Mouse (Mus musculus): ENCODE data around the gene Exoc3l2. TPM values are rescaled to one million over a fixed set of nuclear protein-coding genes. Genes with fewer than 3 reads are reported as not detected.

Gene Exoc3l2
- polyA plus RNA-seq, 1 experiment from 2014 or later = 8.0 TPM

DNA sequence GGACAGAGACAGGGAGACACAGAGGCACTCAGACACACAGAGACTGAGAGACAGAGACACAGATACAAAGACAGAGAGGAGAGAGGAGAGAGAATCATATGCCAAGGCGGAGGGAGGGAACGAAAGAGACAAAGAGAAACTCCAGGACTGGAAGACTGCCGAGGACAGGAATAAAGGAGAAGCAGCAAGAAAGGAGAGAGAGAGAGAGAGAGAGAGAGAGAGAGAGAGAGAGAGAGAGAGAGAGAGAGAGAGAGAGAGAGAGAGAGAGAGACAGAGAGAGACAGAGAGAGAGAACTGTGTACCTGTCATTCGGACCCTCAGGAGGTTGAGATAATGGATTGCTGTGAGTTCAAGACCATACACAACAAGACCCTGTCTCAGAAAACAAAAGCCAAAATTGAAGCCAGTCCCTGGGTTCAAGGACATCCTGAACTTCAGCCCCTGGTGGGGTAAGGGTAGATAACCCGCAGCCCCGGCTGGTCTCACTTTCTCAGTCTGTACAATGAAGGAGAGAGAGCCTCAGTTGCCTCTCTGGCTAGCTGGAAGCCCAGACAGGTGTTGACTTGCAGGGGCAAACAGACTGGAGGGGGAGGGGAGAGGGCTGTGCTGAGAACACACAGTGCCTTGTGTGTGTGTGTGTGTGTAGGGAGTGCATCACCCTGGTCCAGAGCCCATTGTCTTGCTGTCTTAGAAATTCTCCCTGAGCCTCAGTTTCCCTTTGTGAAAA lies 3.8 kb upstream of the Exoc3l2 start:
- Histone ChIP-seq H3K9ac (ENCODE audit: low read depth, low read length) (peak overlapping the region; percentile 89), H3K4me3 (replicated peaks; ENCODE audit: low read depth, low read length) (peak overlapping the region; percentile 83), H3K36me3 (ENCODE audit: insufficient read depth, low read length) (0 out of 2 replicates have a peak, but pooled peaks cover 3% of the 10 kb centered on the region), H3K4me2 (ENCODE audit: low read length) (peak overlapping the region; percentile 95), H3K27ac (peak overlapping the region; percentile 85; the same call in 1 of the 2 replicates), H3K4me1 (replicated peaks; ENCODE audit: insufficient read depth, low read length) (peaks cover 10% of the 10 kb centered on the region; the same call in 1 of the 2 replicates), H3K9me3 (replicated peaks; ENCODE audit: low read length) (no peaks in the 10 kb centered on the region), H3K27me3 (ENCODE audit: insufficient read depth, low read length) (no peaks in the 10 kb centered on the region)
- WGBS = 31% methylated on average over 6 of the region's 6 CpGs
- no peak for TF ChIP-seq CTCF (IDR thresholded peaks at IDR 0.05; ENCODE audit: low read depth)
- DNase-seq (ENCODE audit: low spot score) (no peak), ATAC-seq (replicated peaks; ENCODE audit: low FRiP score, low read depth) (no peak)

DNA sequence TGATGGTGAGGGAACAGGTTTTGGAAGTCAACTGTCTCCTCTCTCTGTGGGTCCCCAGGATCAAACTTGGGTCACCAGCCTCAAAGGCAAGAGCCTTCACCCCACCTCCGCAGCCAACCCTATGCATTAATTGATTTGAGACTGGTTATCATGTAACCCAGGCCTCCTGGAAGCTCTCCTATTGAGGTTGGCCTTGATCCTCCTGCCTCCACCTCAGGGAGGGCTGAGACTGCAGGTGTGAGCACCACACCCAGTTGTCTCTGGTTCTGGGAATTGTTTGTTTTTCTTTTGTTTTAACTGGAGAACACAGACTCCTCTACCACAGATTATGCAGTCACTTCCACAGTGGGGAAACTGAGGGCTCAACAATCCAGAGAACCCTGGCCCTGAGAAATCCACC lies 2.6 kb upstream of the Exoc3l2 start:
- no peaks in the 10 kb centered on the region for H3K9me3 ChIP-seq (replicated peaks; ENCODE audit: low read length)
- no peak for TF ChIP-seq CTCF (IDR thresholded peaks at IDR 0.05; ENCODE audit: low read depth)
- no peak overlapping the region for H3K9ac ChIP-seq (ENCODE audit: low read depth, low read length)
- peaks cover 10% of the 10 kb centered on the region; the same call in 1 of the 2 replicates for H3K4me1 ChIP-seq (replicated peaks; ENCODE audit: insufficient read depth, low read length)
- H3K36me3 ChIP-seq (ENCODE audit: insufficient read depth, low read length) = no peaks in the 10 kb centered on the region
- no peak overlapping the region for H3K4me3 ChIP-seq (replicated peaks; ENCODE audit: low read depth, low read length)
- no peak for DNase-seq (ENCODE audit: low spot score)
- no peak overlapping the region for H3K4me2 ChIP-seq (ENCODE audit: low read length)
- ATAC-seq (replicated peaks; ENCODE audit: low FRiP score, low read depth) = no peak
- H3K27ac ChIP-seq = no peak overlapping the region
- no peaks in the 10 kb centered on the region for H3K27me3 ChIP-seq (ENCODE audit: insufficient read depth, low read length)
- 83% methylated on average over 1 of the region's 1 CpGs for whole genome bisulfite sequencing

DNA sequence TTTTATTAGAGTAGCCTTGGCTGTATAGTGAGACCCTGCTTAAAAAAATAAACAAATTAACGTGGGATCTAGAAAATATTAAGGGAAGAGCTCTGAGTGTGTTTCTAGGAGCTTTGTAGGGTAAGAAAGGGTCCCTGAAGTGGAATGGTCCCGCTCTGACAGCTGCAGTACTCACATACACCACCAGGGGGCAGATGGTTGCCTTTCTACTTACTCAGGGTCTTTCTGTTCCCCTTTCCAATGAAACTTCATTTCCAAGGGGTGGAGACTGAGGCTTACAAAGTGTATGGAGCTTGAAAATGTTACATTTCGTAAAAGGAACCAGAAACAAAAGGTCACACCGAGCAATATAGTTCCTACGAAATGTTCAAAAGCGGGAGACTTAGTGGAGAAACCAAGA lies 1.6 kb upstream of the Exoc3l2 start:
- ATAC-seq (replicated peaks; ENCODE audit: low FRiP score, low read depth) = no peak
- Histone ChIP-seq H3K4me3 (replicated peaks; ENCODE audit: low read depth, low read length) (no peak overlapping the region), H3K36me3 (ENCODE audit: insufficient read depth, low read length) (no peaks in the 10 kb centered on the region), H3K9ac (ENCODE audit: low read depth, low read length) (no peak overlapping the region), H3K9me3 (replicated peaks; ENCODE audit: low read length) (no peaks in the 10 kb centered on the region), H3K27me3 (ENCODE audit: insufficient read depth, low read length) (no peaks in the 10 kb centered on the region), H3K4me1 (replicated peaks; ENCODE audit: insufficient read depth, low read length) (peaks cover 10% of the 10 kb centered on the region; the same call in 1 of the 2 replicates), H3K4me2 (ENCODE audit: low read length) (no peak overlapping the region), H3K27ac (no peak overlapping the region)
- DNase-seq (ENCODE audit: low spot score) = peak; percentile 88
- 13% methylated on average over 6 of the region's 6 CpGs for WGBS
- peak; percentile 94 for TF ChIP-seq CTCF (IDR thresholded peaks at IDR 0.05; ENCODE audit: low read depth)

DNA sequence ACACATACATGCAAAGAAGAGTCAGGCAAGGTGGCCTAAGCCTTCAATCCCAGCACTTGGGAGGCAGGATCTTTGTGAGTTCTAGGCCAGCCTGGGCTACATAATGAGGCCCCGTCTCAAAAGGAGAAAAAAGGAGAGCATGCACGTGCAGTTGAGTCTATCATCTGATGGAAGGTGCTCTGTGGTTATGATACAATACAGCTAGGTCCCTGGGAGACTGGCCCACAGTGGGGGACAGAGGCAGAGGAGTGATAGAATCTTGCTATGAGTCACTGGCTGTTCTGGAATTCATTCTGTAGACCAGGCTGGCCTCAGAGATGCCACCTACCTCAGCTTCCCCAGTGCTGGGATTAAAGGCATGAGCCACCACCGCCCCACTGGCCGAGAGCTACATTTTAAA lies 688 bp upstream of the Exoc3l2 start:
- TF ChIP-seq CTCF (IDR thresholded peaks at IDR 0.05; ENCODE audit: low read depth) = no peak
- no peak overlapping the region for H3K9ac ChIP-seq (ENCODE audit: low read depth, low read length)
- WGBS = 70% methylated on average over 4 of the region's 4 CpGs
- H3K36me3 ChIP-seq (ENCODE audit: insufficient read depth, low read length) = no peaks in the 10 kb centered on the region
- no peak overlapping the region for H3K27ac ChIP-seq
- H3K4me1 ChIP-seq (replicated peaks; ENCODE audit: insufficient read depth, low read length) = peaks cover 3% of the 10 kb centered on the region; the same call in 1 of the 2 replicates
- DNase-seq (ENCODE audit: low spot score) (no peak), ATAC-seq (replicated peaks; ENCODE audit: low FRiP score, low read depth) (no peak)
- no peaks in the 10 kb centered on the region for H3K9me3 ChIP-seq (replicated peaks; ENCODE audit: low read length)
- no peak overlapping the region for H3K4me2 ChIP-seq (ENCODE audit: low read length)
- H3K4me3 ChIP-seq (replicated peaks; ENCODE audit: low read depth, low read length) = no peak overlapping the region
- H3K27me3 ChIP-seq (ENCODE audit: insufficient read depth, low read length) = no peaks in the 10 kb centered on the region

DNA sequence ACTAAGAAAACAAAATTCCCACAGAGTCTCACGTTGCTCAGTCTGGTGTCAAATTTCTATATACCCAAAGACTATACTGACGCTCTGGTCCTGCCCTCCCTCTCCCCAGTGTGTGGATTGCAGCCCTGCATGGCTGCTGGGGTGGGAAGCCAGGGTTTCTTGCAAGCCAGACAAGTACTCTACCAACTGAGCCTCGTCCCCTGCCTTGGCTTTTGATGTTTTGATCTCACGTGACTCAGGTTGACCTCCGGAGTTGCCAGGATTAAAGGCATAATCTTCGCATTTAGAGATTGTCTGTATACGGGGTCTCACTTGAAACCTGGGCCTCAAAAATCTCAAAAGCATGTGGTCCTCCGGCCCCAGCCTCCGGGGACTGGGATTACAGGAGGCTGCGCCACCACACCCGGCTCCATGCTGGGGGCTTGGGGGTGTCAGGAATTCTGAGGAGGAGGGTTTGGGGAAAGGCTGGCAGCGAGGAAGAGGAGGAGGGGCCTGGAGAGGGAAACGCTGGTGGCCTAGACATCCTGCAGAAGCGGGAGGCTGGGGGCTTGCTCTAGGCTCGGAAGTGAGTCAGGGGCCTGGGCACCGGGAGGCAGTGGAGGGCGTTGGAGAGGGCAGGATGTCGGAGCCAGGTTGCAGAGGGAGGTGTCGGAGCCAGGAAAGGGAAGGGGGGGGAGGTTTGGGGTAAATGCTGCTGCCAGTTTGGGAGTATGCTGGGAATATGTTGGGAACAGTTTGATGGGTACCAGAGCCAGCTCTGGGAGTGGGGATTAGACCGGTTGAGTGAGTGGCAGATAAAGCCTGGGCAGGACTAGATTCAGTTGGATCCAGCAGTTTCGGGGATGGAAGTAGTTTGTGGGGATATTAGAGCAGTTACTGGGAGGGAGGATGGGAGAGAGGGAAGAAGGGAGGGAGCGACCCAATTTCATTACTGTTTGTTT lies 1.5 kb downstream of the Exoc3l2 start:
- peak overlapping the region; percentile 44; the same call in 1 of the 2 replicates for H3K9ac ChIP-seq (ENCODE audit: low read depth, low read length)
- TF ChIP-seq CTCF (IDR thresholded peaks at IDR 0.05; ENCODE audit: low read depth) = no peak
- DNase-seq (ENCODE audit: low spot score) (peak; percentile 62), ATAC-seq (replicated peaks; ENCODE audit: low FRiP score, low read depth) (no peak)
- H3K4me3 ChIP-seq (replicated peaks; ENCODE audit: low read depth, low read length) = peak overlapping the region; percentile 11; the same call in 1 of the 2 replicates
- 0 out of 2 replicates have a peak overlapping the region, but pooled peaks have one; percentile 2 for H3K27ac ChIP-seq
- 12% methylated on average over 22 of the region's 22 CpGs for WGBS
- peaks cover 5% of the 10 kb centered on the region; the same call in 1 of the 2 replicates for H3K27me3 ChIP-seq (ENCODE audit: insufficient read depth, low read length)
- peak overlapping the region; percentile 32 for H3K4me2 ChIP-seq (ENCODE audit: low read length)
- no peaks in the 10 kb centered on the region for H3K9me3 ChIP-seq (replicated peaks; ENCODE audit: low read length)
- no peaks in the 10 kb centered on the region for H3K4me1 ChIP-seq (replicated peaks; ENCODE audit: insufficient read depth, low read length)
- no peaks in the 10 kb centered on the region for H3K36me3 ChIP-seq (ENCODE audit: insufficient read depth, low read length)

DNA sequence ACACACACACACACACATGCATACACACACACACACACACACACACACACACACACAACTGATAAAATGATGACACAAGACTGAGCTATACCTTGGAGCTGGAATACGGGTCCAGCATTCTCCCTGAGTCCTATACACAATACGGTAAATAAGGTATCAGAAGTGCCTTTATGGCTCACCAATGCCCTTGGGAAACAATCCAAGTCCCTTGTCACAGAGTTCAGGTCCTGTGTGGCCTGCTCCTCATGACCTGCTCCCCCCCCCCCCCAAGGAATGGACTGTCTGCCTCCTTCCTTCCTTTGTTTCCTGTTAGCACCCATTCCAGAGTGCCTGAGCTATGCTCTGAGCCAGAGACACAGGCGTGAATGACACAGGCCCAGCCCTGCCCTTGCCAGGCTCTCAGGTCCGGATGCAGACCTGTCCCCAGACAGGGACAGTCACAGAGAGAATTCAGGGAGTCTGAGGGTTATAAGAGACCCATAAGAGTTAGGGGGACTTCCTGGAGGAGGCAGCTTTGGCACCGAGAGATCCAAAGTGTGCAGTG lies 3.5 kb downstream of the Exoc3l2 start:
- H3K36me3 ChIP-seq (ENCODE audit: insufficient read depth, low read length) = no peaks in the 10 kb centered on the region
- 65% methylated on average over 5 of the region's 5 CpGs for WGBS
- no peak overlapping the region for H3K27ac ChIP-seq
- ATAC-seq (replicated peaks; ENCODE audit: low FRiP score, low read depth) (no peak), DNase-seq (ENCODE audit: low spot score) (no peak)
- no peak overlapping the region for H3K4me2 ChIP-seq (ENCODE audit: low read length)
- no peak overlapping the region for H3K4me3 ChIP-seq (replicated peaks; ENCODE audit: low read depth, low read length)
- H3K27me3 ChIP-seq (ENCODE audit: insufficient read depth, low read length) = peaks cover 8% of the 10 kb centered on the region
- no peak for TF ChIP-seq CTCF (IDR thresholded peaks at IDR 0.05; ENCODE audit: low read depth)
- H3K9ac ChIP-seq (ENCODE audit: low read depth, low read length) = no peak overlapping the region
- no peaks in the 10 kb centered on the region for H3K4me1 ChIP-seq (replicated peaks; ENCODE audit: insufficient read depth, low read length)
- H3K9me3 ChIP-seq (replicated peaks; ENCODE audit: low read length) = no peaks in the 10 kb centered on the region
